Mouse (Mus musculus) G1E (cell line): ENCODE measurements at regions not wholly inside any gene's neighbourhood (a gene's known extent, or its start where the extent isn't known, plus 50 kb on each side); places are given as distances from the start of the nearest gene placed in this dataset.

ENCODE experiments used
- ATAC-seq: 2 replicates; pipeline ENCODE4 v1.8.0; 2016; ENCODE audit warnings: mild to moderate bottlenecking; ENCODE audit not compliant: insufficient number of reproducible peaks, poor library complexity, low FRiP score, severe bottlenecking; ENCODE audit errors: extremely low read depth
- DNase-seq: peaks from one replicate; pipeline ENCODE4 v3.0.0; 2012; ENCODE audit warnings: low spot score
- H3K27me3 ChIP-seq: 2 replicates; pipeline ENCODE4 v1.6.1; 2012; ENCODE audit warnings: mild to moderate bottlenecking, low read length, inconsistent platforms; ENCODE audit not compliant: insufficient read depth
- H3K36me3 ChIP-seq: replicated peaks from 2 replicates; pipeline ENCODE3; 2012; ENCODE audit warnings: mild to moderate bottlenecking, inconsistent platforms
- H3K4me1 ChIP-seq: 2 replicates; pipeline ENCODE4 v1.6.1; 2012; ENCODE audit warnings: low read depth, low read length, inconsistent platforms, mixed read lengths; ENCODE audit not compliant: insufficient read depth
- H3K4me3 ChIP-seq: 2 replicates; pipeline ENCODE4 v1.5.1; 2012; ENCODE audit warnings: low read depth, mild to moderate bottlenecking, inconsistent platforms, low read length, moderate library complexity, mixed read lengths
- H3K9me3 ChIP-seq: replicated peaks from 2 replicates; pipeline ENCODE4 v1.6.1; 2012; ENCODE audit warnings: inconsistent platforms
- CTCF ChIP-seq: IDR thresholded peaks from 2 replicates; pipeline ENCODE4 v1.5.1; 2012; ENCODE audit warnings: low read depth, low read length, inconsistent platforms, mixed read lengths
- GATA1 ChIP-seq: IDR thresholded peaks from 2 replicates; pipeline ENCODE4 v1.6.1; 2012; ENCODE audit warnings: borderline replicate concordance, low read length, inconsistent platforms, mixed read lengths
- GATA2 ChIP-seq: IDR thresholded peaks from 2 replicates; pipeline ENCODE4 v1.6.1; 2012; ENCODE audit warnings: low read depth, low read length, inconsistent platforms, borderline replicate concordance
- POLR2AphosphoS5 ChIP-seq: IDR thresholded peaks from 2 replicates; pipeline ENCODE4 v1.6.1; 2012; ENCODE audit warnings: low read depth, low read length, inconsistent platforms; ENCODE audit not compliant: insufficient replicate concordance
- TAL1 ChIP-seq: conservative IDR thresholded peaks from 2 replicates; pipeline ENCODE4 v1.6.1; 2012; ENCODE audit warnings: low read depth, low read length, inconsistent platforms, mixed read lengths

- ATAC-seq (no peak), DNase-seq (no peak)
- H3K9me3 ChIP-seq, result no peaks in the 10 kb centered on the region
- no peaks in the 10 kb centered on the region for H3K4me1 ChIP-seq
- no peak for TF ChIP-seq GATA2
- no peak for TF ChIP-seq POLR2AphosphoS5
- TF ChIP-seq CTCF, result no peak
- TF ChIP-seq TAL1, result no peak
- no peak for TF ChIP-seq GATA1
- no peaks in the 10 kb centered on the region for H3K36me3 ChIP-seq
- 0 out of 2 replicates have a peak, but pooled peaks cover 4% of the 10 kb centered on the region for H3K27me3 ChIP-seq
- H3K4me3 ChIP-seq, result no peak overlapping the region
Observed at GRCm38 (mm10) chr3:58319463-58319862, 95.1 kb upstream of the Tsc22d2 start.

GRCm38 (mm10) chr3:58320812-58321211 lies 93.7 kb upstream of the Tsc22d2 start:
- Histone ChIP-seq H3K36me3 (no peaks in the 10 kb centered on the region), H3K4me3 (no peak overlapping the region), H3K27me3 (0 out of 2 replicates have a peak, but pooled peaks cover 4% of the 10 kb centered on the region), H3K4me1 (no peaks in the 10 kb centered on the region), H3K9me3 (no peaks in the 10 kb centered on the region)
- no peak for ATAC-seq
- TF ChIP-seq GATA2 (no peak), TAL1 (no peak), CTCF (no peak), GATA1 (no peak)
- no peak for DNase-seq

- Histone ChIP-seq H3K36me3 (no peaks in the 10 kb centered on the region), H3K27me3 (0 out of 2 replicates have a peak, but pooled peaks cover 4% of the 10 kb centered on the region), H3K4me3 (no peak overlapping the region), H3K9me3 (no peaks in the 10 kb centered on the region), H3K4me1 (no peaks in the 10 kb centered on the region)
- TF ChIP-seq POLR2AphosphoS5, result no peak
- no peak for TF ChIP-seq TAL1
- no peak for TF ChIP-seq GATA1
- no peak for TF ChIP-seq CTCF
- TF ChIP-seq GATA2, result no peak
- ATAC-seq (no peak), DNase-seq (no peak)
Observed at GRCm38 (mm10) chr3:58322322-58322721, 92.2 kb upstream of the Tsc22d2 start.

- no peak overlapping the region for H3K4me3 ChIP-seq
Observed at GRCm38 (mm10) chr3:58327721-58328120, 86.8 kb upstream of the Tsc22d2 start.

GRCm38 (mm10) chr3:58330186-58330585 lies 84.3 kb upstream of the Tsc22d2 start:
- ATAC-seq (no peak), DNase-seq (no peak)
- Histone ChIP-seq H3K27me3 (no peaks in the 10 kb centered on the region), H3K4me3 (no peak overlapping the region), H3K36me3 (no peaks in the 10 kb centered on the region), H3K4me1 (no peaks in the 10 kb centered on the region), H3K9me3 (no peaks in the 10 kb centered on the region)
- no peak for TF ChIP-seq CTCF
- TF ChIP-seq POLR2AphosphoS5, result no peak
- TF ChIP-seq GATA2, result no peak
- TF ChIP-seq GATA1, result no peak
- TF ChIP-seq TAL1, result no peak

More at GRCm38 (mm10) chr3:58327721-58328120, 86.8 kb upstream of the Tsc22d2 start:
- H3K4me1 ChIP-seq, result no peaks in the 10 kb centered on the region
- no peaks in the 10 kb centered on the region for H3K9me3 ChIP-seq
- ATAC-seq (no peak), DNase-seq (no peak)
- no peaks in the 10 kb centered on the region for H3K36me3 ChIP-seq
- TF ChIP-seq GATA2 (no peak), GATA1 (no peak), TAL1 (no peak), POLR2AphosphoS5 (no peak), CTCF (no peak)
- no peaks in the 10 kb centered on the region for H3K27me3 ChIP-seq

GRCm38 (mm10) chr3:58333997-58334396 lies 80.5 kb upstream of the Tsc22d2 start:
- Histone ChIP-seq H3K9me3 (no peaks in the 10 kb centered on the region), H3K36me3 (no peaks in the 10 kb centered on the region), H3K27me3 (no peaks in the 10 kb centered on the region), H3K4me3 (no peak overlapping the region), H3K4me1 (no peaks in the 10 kb centered on the region)
- ATAC-seq (no peak), DNase-seq (no peak)
- no peak for TF ChIP-seq TAL1
- TF ChIP-seq CTCF, result no peak
- no peak for TF ChIP-seq GATA1
- TF ChIP-seq GATA2, result no peak
- TF ChIP-seq POLR2AphosphoS5, result no peak

GRCm38 (mm10) chr3:58335277-58335676 lies 79.2 kb upstream of the Tsc22d2 start:
- no peak for TF ChIP-seq GATA1
- TF ChIP-seq GATA2, result no peak
- TF ChIP-seq TAL1, result no peak
- TF ChIP-seq CTCF, result no peak
- TF ChIP-seq POLR2AphosphoS5, result no peak
- Histone ChIP-seq H3K9me3 (no peaks in the 10 kb centered on the region), H3K4me1 (no peaks in the 10 kb centered on the region), H3K36me3 (no peaks in the 10 kb centered on the region), H3K4me3 (no peak overlapping the region), H3K27me3 (no peaks in the 10 kb centered on the region)
- ATAC-seq (no peak), DNase-seq (no peak)
